Mouse (Mus musculus): ENCODE measurements around the gene Bmp3.

GRCm38 (mm10) chr5:98854627-98855564 lies 681 bp downstream of the Bmp3 start:
- TF ChIP-seq CTCF (IDR thresholded peaks at IDR 0.05) (no peak), EP300 (IDR thresholded peaks at IDR 0.05) (no peak)
